Mouse (Mus musculus): ENCODE results near the gene Iqgap3. TPM values are rescaled to one million over a fixed set of nuclear protein-coding genes. Genes with fewer than 3 reads are reported as not detected.

Gene Iqgap3
- polyA plus RNA-seq, 1 experiment, result 19.7 TPM

- DNase-seq, result peak; percentile 17
- WGBS, result 97% methylated on average over 1 of the region's 1 CpGs
- Histone ChIP-seq H3K27me3 (ENCODE audit: control insufficient read depth, insufficient read depth, low read length) (no peaks in the 10 kb centered on the region), H3K4me1 (replicated peaks; ENCODE audit: control insufficient read depth, insufficient read depth, low read length) (peaks cover under 1% of the 10 kb centered on the region; the same call in 1 of the 2 replicates), H3K27ac (ENCODE audit: control insufficient read depth, insufficient read depth, low read length) (no peak overlapping the region), H3K36me3 (ENCODE audit: control insufficient read depth, insufficient read depth, low read length) (no peaks in the 10 kb centered on the region), H3K4me3 (ENCODE audit: control insufficient read depth, insufficient read depth, low read length) (no peak overlapping the region)
- TF ChIP-seq POLR2A (IDR thresholded peaks at IDR 0.05; ENCODE audit: control insufficient read depth, extremely low read depth, insufficient read depth, low read length, poor library complexity), result no peak
- TF ChIP-seq CTCF (IDR thresholded peaks at IDR 0.05; ENCODE audit: borderline replicate concordance, control insufficient read depth, extremely low read depth, insufficient read depth, low read length, poor library complexity), result no peak
These were observed 5.9 kb downstream of the Iqgap3 start for GRCm38 (mm10) chr3:88087688-88088087.

- Histone ChIP-seq H3K4me3 (ENCODE audit: control insufficient read depth, insufficient read depth, low read length) (no peak overlapping the region), H3K27me3 (ENCODE audit: control insufficient read depth, insufficient read depth, low read length) (no peaks in the 10 kb centered on the region), H3K4me1 (replicated peaks; ENCODE audit: control insufficient read depth, insufficient read depth, low read length) (no peaks in the 10 kb centered on the region), H3K27ac (ENCODE audit: control insufficient read depth, insufficient read depth, low read length) (no peak overlapping the region), H3K36me3 (ENCODE audit: control insufficient read depth, insufficient read depth, low read length) (no peaks in the 10 kb centered on the region)
- 97% methylated on average over 7 of the region's 7 CpGs for WGBS
- no peak for TF ChIP-seq CTCF (IDR thresholded peaks at IDR 0.05; ENCODE audit: borderline replicate concordance, control insufficient read depth, extremely low read depth, insufficient read depth, low read length, poor library complexity)
- no peak for TF ChIP-seq POLR2A (IDR thresholded peaks at IDR 0.05; ENCODE audit: control insufficient read depth, extremely low read depth, insufficient read depth, low read length, poor library complexity)
- no peak for DNase-seq
These were observed 8.3 kb downstream of the Iqgap3 start for GRCm38 (mm10) chr3:88090106-88090505.

- no peaks in the 10 kb centered on the region for H3K36me3 ChIP-seq (ENCODE audit: control insufficient read depth, insufficient read depth, low read length)
- 98% methylated on average over 6 of the region's 6 CpGs for WGBS
These were observed 8.8 kb downstream of the Iqgap3 start for GRCm38 (mm10) chr3:88090616-88091015.

GRCm38 (mm10) chr3:88094126-88094525 is 12.4 kb downstream of the Iqgap3 start:
- TF ChIP-seq POLR2A (IDR thresholded peaks at IDR 0.05; ENCODE audit: control insufficient read depth, extremely low read depth, insufficient read depth, low read length, poor library complexity) (no peak), CTCF (IDR thresholded peaks at IDR 0.05; ENCODE audit: borderline replicate concordance, control insufficient read depth, extremely low read depth, insufficient read depth, low read length, poor library complexity) (no peak)
- Histone ChIP-seq H3K36me3 (ENCODE audit: control insufficient read depth, insufficient read depth, low read length) (no peaks in the 10 kb centered on the region), H3K4me1 (replicated peaks; ENCODE audit: control insufficient read depth, insufficient read depth, low read length) (no peaks in the 10 kb centered on the region), H3K27ac (ENCODE audit: control insufficient read depth, insufficient read depth, low read length) (no peak overlapping the region), H3K4me3 (ENCODE audit: control insufficient read depth, insufficient read depth, low read length) (no peak overlapping the region), H3K27me3 (ENCODE audit: control insufficient read depth, insufficient read depth, low read length) (no peaks in the 10 kb centered on the region)
- no peak for DNase-seq
- WGBS, result 99% methylated on average over 5 of the region's 5 CpGs

More at GRCm38 (mm10) chr3:88090616-88091015, 8.8 kb downstream of the Iqgap3 start:
- no peak for DNase-seq
- TF ChIP-seq CTCF (IDR thresholded peaks at IDR 0.05; ENCODE audit: borderline replicate concordance, control insufficient read depth, extremely low read depth, insufficient read depth, low read length, poor library complexity), result no peak
- no peak for TF ChIP-seq POLR2A (IDR thresholded peaks at IDR 0.05; ENCODE audit: control insufficient read depth, extremely low read depth, insufficient read depth, low read length, poor library complexity)
- Histone ChIP-seq H3K27ac (ENCODE audit: control insufficient read depth, insufficient read depth, low read length) (no peak overlapping the region), H3K4me1 (replicated peaks; ENCODE audit: control insufficient read depth, insufficient read depth, low read length) (no peaks in the 10 kb centered on the region), H3K4me3 (ENCODE audit: control insufficient read depth, insufficient read depth, low read length) (no peak overlapping the region), H3K27me3 (ENCODE audit: control insufficient read depth, insufficient read depth, low read length) (no peaks in the 10 kb centered on the region)

GRCm38 (mm10) chr3:88097666-88098065 is 15.9 kb downstream of the Iqgap3 start:
- no peaks in the 10 kb centered on the region for H3K27me3 ChIP-seq (ENCODE audit: control insufficient read depth, insufficient read depth, low read length)
- no peaks in the 10 kb centered on the region for H3K4me1 ChIP-seq (replicated peaks; ENCODE audit: control insufficient read depth, insufficient read depth, low read length)
- H3K27ac ChIP-seq (ENCODE audit: control insufficient read depth, insufficient read depth, low read length), result no peak overlapping the region
- H3K36me3 ChIP-seq (ENCODE audit: control insufficient read depth, insufficient read depth, low read length), result no peaks in the 10 kb centered on the region
- WGBS, result 65% methylated on average over 6 of the region's 6 CpGs
- TF ChIP-seq POLR2A (IDR thresholded peaks at IDR 0.05; ENCODE audit: control insufficient read depth, extremely low read depth, insufficient read depth, low read length, poor library complexity), result no peak
- TF ChIP-seq CTCF (IDR thresholded peaks at IDR 0.05; ENCODE audit: borderline replicate concordance, control insufficient read depth, extremely low read depth, insufficient read depth, low read length, poor library complexity), result no peak
- DNase-seq, result no peak
- no peak overlapping the region for H3K4me3 ChIP-seq (ENCODE audit: control insufficient read depth, insufficient read depth, low read length)

DNA sequence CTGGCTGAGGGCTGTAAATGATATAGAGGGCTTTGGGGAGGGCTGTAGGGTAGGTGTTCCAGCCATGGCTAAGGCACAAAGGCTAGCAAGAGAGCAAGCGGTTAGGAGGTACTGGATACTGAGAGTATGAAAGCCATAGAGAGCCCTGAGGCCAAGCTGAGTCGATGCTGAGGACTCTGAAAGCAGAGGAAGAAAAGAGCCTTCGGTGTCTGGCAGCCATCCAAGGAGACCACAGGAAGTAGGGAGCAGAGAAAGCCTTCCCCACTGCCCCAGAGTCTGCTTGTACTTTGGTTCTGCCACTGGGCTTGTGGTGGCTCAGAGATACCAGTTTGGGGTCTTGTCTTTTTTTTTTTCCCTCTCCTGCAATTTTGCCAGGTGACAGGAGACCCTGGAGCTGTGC is 18.5 kb downstream of the Iqgap3 start:
- no peak overlapping the region for H3K27ac ChIP-seq (ENCODE audit: control insufficient read depth, insufficient read depth, low read length)
- TF ChIP-seq CTCF (IDR thresholded peaks at IDR 0.05; ENCODE audit: borderline replicate concordance, control insufficient read depth, extremely low read depth, insufficient read depth, low read length, poor library complexity) (no peak), POLR2A (IDR thresholded peaks at IDR 0.05; ENCODE audit: control insufficient read depth, extremely low read depth, insufficient read depth, low read length, poor library complexity) (no peak)
- 38% methylated on average over 3 of the region's 3 CpGs for WGBS
- no peak for DNase-seq
- H3K27me3 ChIP-seq (ENCODE audit: control insufficient read depth, insufficient read depth, low read length), result no peaks in the 10 kb centered on the region
- no peaks in the 10 kb centered on the region for H3K4me1 ChIP-seq (replicated peaks; ENCODE audit: control insufficient read depth, insufficient read depth, low read length)
- no peaks in the 10 kb centered on the region for H3K36me3 ChIP-seq (ENCODE audit: control insufficient read depth, insufficient read depth, low read length)
- H3K4me3 ChIP-seq (ENCODE audit: control insufficient read depth, insufficient read depth, low read length), result no peak overlapping the region

DNA sequence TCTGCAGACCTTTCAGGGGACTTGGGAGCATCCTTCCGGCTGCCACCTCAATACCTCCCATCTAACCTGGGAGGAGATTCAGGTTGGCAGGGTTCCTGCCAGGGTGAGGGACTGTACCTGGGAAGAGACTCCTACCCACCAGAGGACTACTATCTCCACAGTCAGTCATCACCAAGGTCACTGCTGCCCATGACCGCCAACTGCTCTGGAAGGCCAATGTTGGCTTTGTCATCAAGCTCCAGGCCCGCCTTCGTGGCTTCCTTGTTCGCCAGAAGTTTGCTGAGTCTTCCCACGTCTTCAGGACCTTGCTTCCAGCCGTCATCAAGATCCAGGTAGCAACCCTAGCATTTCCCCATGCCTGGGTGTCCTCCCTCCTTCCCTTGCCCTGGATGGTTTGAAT is 20.0 kb downstream of the Iqgap3 start:
- Histone ChIP-seq H3K27me3 (ENCODE audit: control insufficient read depth, insufficient read depth, low read length) (no peaks in the 10 kb centered on the region), H3K4me1 (replicated peaks; ENCODE audit: control insufficient read depth, insufficient read depth, low read length) (no peaks in the 10 kb centered on the region), H3K4me3 (ENCODE audit: control insufficient read depth, insufficient read depth, low read length) (no peak overlapping the region), H3K36me3 (ENCODE audit: control insufficient read depth, insufficient read depth, low read length) (no peaks in the 10 kb centered on the region), H3K27ac (ENCODE audit: control insufficient read depth, insufficient read depth, low read length) (no peak overlapping the region)
- 92% methylated on average over 7 of the region's 7 CpGs for WGBS
- no peak for DNase-seq
- TF ChIP-seq CTCF (IDR thresholded peaks at IDR 0.05; ENCODE audit: borderline replicate concordance, control insufficient read depth, extremely low read depth, insufficient read depth, low read length, poor library complexity), result no peak
- no peak for TF ChIP-seq POLR2A (IDR thresholded peaks at IDR 0.05; ENCODE audit: control insufficient read depth, extremely low read depth, insufficient read depth, low read length, poor library complexity)

Data from thymus, adult 2 months (tissue).